Mouse (Mus musculus) Patski (cell line): ENCODE measurements around the gene Fam189a1. TPM values are rescaled to one million over a fixed set of nuclear protein-coding genes. Genes with fewer than 3 reads are reported as not detected.

Experiments used
- ATAC-seq: fragments of 100-300 bp; one replicate; pipeline ENCODE4 v1.8.0; 2021
- CTCF ChIA-PET: fragments of 350-600 bp; sonication (Branson Sonifier 250); formaldehyde crosslinking; loops from one replicate; lab custom pipeline; 2022; ENCODE audit warnings: inconsistent platforms; lab: Charles Lee
- POLR2A ChIA-PET: fragments of 350-600 bp; sonication (Branson Sonifier 250); formaldehyde crosslinking; loops from one replicate; lab custom pipeline; 2022; ENCODE audit warnings: antibody characterized with exemption, inconsistent platforms; lab: Charles Lee
- DNase-seq: peaks from one replicate; pipeline ENCODE4 v3.0.0-alpha.2; 2011; ENCODE audit warnings: low read depth, low spot score
- H3K27me3 ChIP-seq: fragments of 371-371 bp; one replicate; pipeline ENCODE4 v1.5.1; 2021
- CTCF ChIP-seq: fragments of 100-300 bp; IDR thresholded peaks from one replicate; pipeline ENCODE4 v1.5.1; 2021
- in situ Hi-C: fragments of 300-500 bp; cut with MboI; formaldehyde crosslinking; loops from 3 replicates; pipeline ENCODE4 v1.11.1; 2018; ENCODE audit warnings: low pct_unique_long_range_greater_than_20kb, mixed read lengths
- polyA plus RNA-seq: library from polyadenylated mRNA; unstranded; gene quantifications from one replicate; pipeline ENCODE4 v1.2.3, GENCODE M21; 2021

The Fam189a1 gene
- polyA plus RNA-seq, 1 experiment from 2014 or later = 2.7 TPM

- DNase-seq = no peak
- CTCF ChIA-PET = no interaction called here
- no peak for TF ChIP-seq CTCF
- in situ Hi-C loops = no loop called here
- H3K27me3 ChIP-seq = no peaks in the 10 kb centered on the region
- POLR2A ChIA-PET = no interaction called here
- no peak for ATAC-seq
Measured at GRCm38 (mm10) chr7:64934115-64934514, 222.3 kb downstream of the Fam189a1 start.

- H3K27me3 ChIP-seq = no peaks in the 10 kb centered on the region
- DNase-seq = no peak
- TF ChIP-seq CTCF = no peak
- peak; percentile 39 for ATAC-seq
- in situ Hi-C loops = no loop called here
- CTCF ChIA-PET = interaction anchor here (1.3 kb wide), 1 partner anchor 10 kb away, joined by 5 read pairs; no protein-coding TSS in a partner anchor
- POLR2A ChIA-PET = no interaction called here
Measured at GRCm38 (mm10) chr7:64930980-64931379, 225.4 kb downstream of the Fam189a1 start.

- ATAC-seq = no peak
- DNase-seq = no peak
- no peak for TF ChIP-seq CTCF
- in situ Hi-C loops = no loop called here
- H3K27me3 ChIP-seq = no peaks in the 10 kb centered on the region
- CTCF ChIA-PET = interaction anchor here (0.8 to 1.4 kb wide), 2 partner anchors 13 to 18 kb away, joined by 3 read pairs; no protein-coding TSS in a partner anchor
- POLR2A ChIA-PET = no interaction called here
Measured at GRCm38 (mm10) chr7:64923918-64924317, 232.5 kb downstream of the Fam189a1 start.

GRCm38 (mm10) chr7:64921189-64921588 is 235.2 kb downstream of the Fam189a1 start:
- POLR2A ChIA-PET = no interaction called here
- CTCF ChIA-PET = no interaction called here
- no peak for ATAC-seq
- no peaks in the 10 kb centered on the region for H3K27me3 ChIP-seq
- no peak for DNase-seq
- in situ Hi-C loops = no loop called here
- TF ChIP-seq CTCF = no peak

GRCm38 (mm10) chr7:64920735-64921134 is 235.6 kb downstream of the Fam189a1 start:
- ChIA-PET CTCF (no interaction called here), POLR2A (no interaction called here)
- TF ChIP-seq CTCF = no peak
- ATAC-seq (no peak), DNase-seq (no peak)
- H3K27me3 ChIP-seq = no peaks in the 10 kb centered on the region
- in situ Hi-C loops = no loop called here

GRCm38 (mm10) chr7:64916654-64917053 is 239.7 kb downstream of the Fam189a1 start:
- ChIA-PET CTCF (no interaction called here), POLR2A (no interaction called here)
- no peak for ATAC-seq
- DNase-seq = no peak
- no peak for TF ChIP-seq CTCF
- no peaks in the 10 kb centered on the region for H3K27me3 ChIP-seq
- in situ Hi-C loops = no loop called here

- ChIA-PET POLR2A (no interaction called here), CTCF (interaction anchor here (1.3 kb wide), 1 partner anchor 12 kb away, joined by 3 read pairs; no protein-coding TSS in a partner anchor)
- H3K27me3 ChIP-seq = no peaks in the 10 kb centered on the region
- no peak for TF ChIP-seq CTCF
- in situ Hi-C loops = no loop called here
- DNase-seq (no peak), ATAC-seq (no peak)
Measured at GRCm38 (mm10) chr7:64915121-64915520, 241.2 kb downstream of the Fam189a1 start.

GRCm38 (mm10) chr7:64911945-64912344 is 244.4 kb downstream of the Fam189a1 start:
- no peak for ATAC-seq
- ChIA-PET POLR2A (no interaction called here), CTCF (no interaction called here)
- TF ChIP-seq CTCF = no peak
- in situ Hi-C loops = no loop called here
- no peak for DNase-seq
- H3K27me3 ChIP-seq = no peaks in the 10 kb centered on the region

- in situ Hi-C loops = no loop called here
- CTCF ChIA-PET = interaction anchor here (1.0 kb wide), 1 partner anchor 34 kb away, joined by 3 read pairs; no protein-coding TSS in a partner anchor
Measured at GRCm38 (mm10) chr7:64910208-64910607, 246.2 kb downstream of the Fam189a1 start.

GRCm38 (mm10) chr7:64906955-64907354 is 249.4 kb downstream of the Fam189a1 start:
- peak; percentile 63 for DNase-seq
- in situ Hi-C loops = no loop called here
- no peak for TF ChIP-seq CTCF
- H3K27me3 ChIP-seq = no peaks in the 10 kb centered on the region
- ATAC-seq = peak; percentile 85
- ChIA-PET POLR2A (interaction anchor here (0.9 kb wide), 1 partner anchor 138 kb away, joined by 3 read pairs; no protein-coding TSS in a partner anchor), CTCF (no interaction called here)

More at GRCm38 (mm10) chr7:64910208-64910607, 246.2 kb downstream of the Fam189a1 start:
- H3K27me3 ChIP-seq = no peaks in the 10 kb centered on the region
- DNase-seq (no peak), ATAC-seq (no peak)
- POLR2A ChIA-PET = no interaction called here
- TF ChIP-seq CTCF = no peak

GRCm38 (mm10) chr7:64905506-64905905 is 250.9 kb downstream of the Fam189a1 start:
- in situ Hi-C loops = no loop called here
- TF ChIP-seq CTCF = no peak

GRCm38 (mm10) chr7:64900249-64900648 is 256.1 kb downstream of the Fam189a1 start:
- TF ChIP-seq CTCF = no peak
- ATAC-seq (no peak), DNase-seq (no peak)
- in situ Hi-C loops = no loop called here
- H3K27me3 ChIP-seq = no peaks in the 10 kb centered on the region
- CTCF ChIA-PET = interaction anchor here (0.8 kb wide), 1 partner anchor 12 kb away, joined by 3 read pairs; no protein-coding TSS in a partner anchor
- POLR2A ChIA-PET = no interaction called here

More at GRCm38 (mm10) chr7:64905506-64905905, 250.9 kb downstream of the Fam189a1 start:
- POLR2A ChIA-PET = no interaction called here
- DNase-seq (no peak), ATAC-seq (no peak)
- H3K27me3 ChIP-seq = no peaks in the 10 kb centered on the region
- CTCF ChIA-PET = no interaction called here
